Mouse (Mus musculus) hindbrain, embryonic 11.5 days (tissue): ENCODE measurements around the gene Rsc1a1. TPM values are rescaled to one million over a fixed set of nuclear protein-coding genes. Genes with fewer than 3 reads are reported as not detected.

Experiments
- ATAC-seq: fragments of 200-750 bp; cut with Nextera tagmentation; 2 replicates; pipeline ENCODE4 v1.8.0; 2017; ENCODE audit warnings: mild to moderate bottlenecking, moderate TSS enrichment, moderate library complexity; ENCODE audit not compliant: low FRiP score
- DNase-seq: peaks from one replicate; pipeline ENCODE4 v3.0.0-alpha.2; 2015; ENCODE audit warnings: low spot score
- H3K27ac ChIP-seq: fragments of 300-500 bp; sonication (generic); 2 replicates; pipeline ENCODE4 v1.5.1; 2014; ENCODE audit warnings: mild to moderate bottlenecking, low read depth, low read length
- H3K27me3 ChIP-seq: fragments of 300-500 bp; sonication (generic); 2 replicates; pipeline ENCODE4 v1.6.1; 2014; ENCODE audit warnings: mild to moderate bottlenecking, low read length, moderate library complexity, mixed read lengths; ENCODE audit not compliant: control insufficient read depth, insufficient read depth
- H3K36me3 ChIP-seq: fragments of 300-500 bp; sonication (generic); 2 replicates; pipeline ENCODE4 v1.6.1; 2014; ENCODE audit warnings: mild to moderate bottlenecking, low read length, moderate library complexity, mixed read lengths; ENCODE audit not compliant: control insufficient read depth, insufficient read depth
- H3K4me1 ChIP-seq: fragments of 300-500 bp; sonication (generic); replicated peaks from 2 replicates; pipeline ENCODE4 v1.6.1; 2014; ENCODE audit warnings: low read length, mixed read lengths; ENCODE audit not compliant: control insufficient read depth, insufficient read depth
- H3K4me2 ChIP-seq: fragments of 300-500 bp; sonication (generic); replicated peaks from 2 replicates; pipeline ENCODE4 v1.6.1; 2014; ENCODE audit warnings: mild to moderate bottlenecking, low read depth, low read length
- H3K4me3 ChIP-seq: fragments of 300-500 bp; sonication (generic); 2 replicates; pipeline ENCODE4 v1.5.1; 2014; ENCODE audit warnings: low read depth, low read length
- H3K9ac ChIP-seq: fragments of 300-500 bp; sonication (generic); 2 replicates; pipeline ENCODE4 v1.6.1; 2014; ENCODE audit warnings: low read depth, low read length
- H3K9me3 ChIP-seq: fragments of 300-500 bp; sonication (generic); 2 replicates; pipeline ENCODE4 v1.6.1; 2016; ENCODE audit warnings: low read length; ENCODE audit not compliant: control insufficient read depth
- WGBS: fragments of 180-500 bp; shearing (Covaris S2); extraction: QIAGEN DNeasy Blood & Tissue Kit; methylation state at CpG from one replicate; pipeline ENCODE4 v1.1.7; 2014; 5-methylcytosine and 5-hydroxymethylcytosine counted together
- polyA plus RNA-seq: library from polyadenylated mRNA; unstranded; fragments of >200 nt; fragmentation: Nextera tagmentation; extraction: Ambion mirVana; gene quantifications from 2 replicates; pipeline ENCODE4 v1.2.1, GENCODE M21; 2014

Rsc1a1 gene
- polyA plus RNA-seq, 1 experiment from 2014 or later = 1.9 TPM

GRCm38 (mm10) chr4:141682706-141683230 lies 2.6 kb downstream of the Rsc1a1 start:
- 0 out of 2 replicates have a peak, but pooled peaks cover 4% of the 10 kb centered on the region for H3K36me3 ChIP-seq
- WGBS = 64% methylated on average over 12 of the region's 12 CpGs
- no peak overlapping the region for H3K9ac ChIP-seq
- DNase-seq (no peak), ATAC-seq (no peak)
- H3K27ac ChIP-seq = no peak overlapping the region; the same call in 1 of the 2 replicates
- H3K4me1 ChIP-seq = no peaks in the 10 kb centered on the region
- H3K9me3 ChIP-seq = no peaks in the 10 kb centered on the region
- no peak overlapping the region for H3K4me2 ChIP-seq
- no peaks in the 10 kb centered on the region for H3K27me3 ChIP-seq
- no peak overlapping the region for H3K4me3 ChIP-seq

GRCm38 (mm10) chr4:141681767-141682166 lies 3.6 kb downstream of the Rsc1a1 start:
- Histone ChIP-seq H3K4me3 (no peak overlapping the region), H3K4me2 (no peak overlapping the region), H3K27ac (no peak overlapping the region), H3K4me1 (no peaks in the 10 kb centered on the region), H3K36me3 (0 out of 2 replicates have a peak, but pooled peaks cover 4% of the 10 kb centered on the region), H3K9me3 (no peaks in the 10 kb centered on the region), H3K9ac (no peak overlapping the region), H3K27me3 (no peaks in the 10 kb centered on the region)
- 66% methylated on average over 7 of the region's 7 CpGs for WGBS
- ATAC-seq = no peak
- no peak for DNase-seq

GRCm38 (mm10) chr4:141680892-141681291 lies 4.5 kb downstream of the Rsc1a1 start:
- H3K4me3 ChIP-seq = no peak overlapping the region
- no peak overlapping the region for H3K9ac ChIP-seq
- 0 out of 2 replicates have a peak, but pooled peaks cover 4% of the 10 kb centered on the region for H3K36me3 ChIP-seq
- no peak overlapping the region for H3K4me2 ChIP-seq
- 68% methylated on average over 12 of the region's 12 CpGs for WGBS
- no peak overlapping the region for H3K27ac ChIP-seq
- H3K9me3 ChIP-seq = no peaks in the 10 kb centered on the region
- H3K27me3 ChIP-seq = no peaks in the 10 kb centered on the region
- H3K4me1 ChIP-seq = no peaks in the 10 kb centered on the region
- ATAC-seq (no peak), DNase-seq (no peak)

- no peaks in the 10 kb centered on the region for H3K27me3 ChIP-seq
- no peak overlapping the region for H3K4me3 ChIP-seq
- H3K4me2 ChIP-seq = no peak overlapping the region
- no peaks in the 10 kb centered on the region for H3K9me3 ChIP-seq
- H3K9ac ChIP-seq = no peak overlapping the region
- no peaks in the 10 kb centered on the region for H3K4me1 ChIP-seq
- ATAC-seq = no peak
- no peak overlapping the region for H3K27ac ChIP-seq
- 0 out of 2 replicates have a peak, but pooled peaks cover 1% of the 10 kb centered on the region for H3K36me3 ChIP-seq
- 90% methylated on average over 2 of the region's 2 CpGs for WGBS
- no peak for DNase-seq
Measured at GRCm38 (mm10) chr4:141679016-141679415, 6.4 kb downstream of the Rsc1a1 start.

- Histone ChIP-seq H3K36me3 (no peaks in the 10 kb centered on the region), H3K9ac (no peak overlapping the region), H3K27me3 (no peaks in the 10 kb centered on the region), H3K4me3 (no peak overlapping the region), H3K4me2 (no peak overlapping the region), H3K9me3 (no peaks in the 10 kb centered on the region), H3K27ac (no peak overlapping the region), H3K4me1 (no peaks in the 10 kb centered on the region)
- no peak for ATAC-seq
- DNase-seq = no peak
- 87% methylated on average over 5 of the region's 5 CpGs for WGBS
Measured at GRCm38 (mm10) chr4:141676462-141676979, 8.9 kb downstream of the Rsc1a1 start.

- H3K27me3 ChIP-seq = no peaks in the 10 kb centered on the region
- DNase-seq = no peak
- H3K4me3 ChIP-seq = no peak overlapping the region
- H3K27ac ChIP-seq = no peak overlapping the region
- no peaks in the 10 kb centered on the region for H3K9me3 ChIP-seq
- WGBS = 76% methylated on average over 13 of the region's 13 CpGs
- no peak for ATAC-seq
- H3K9ac ChIP-seq = no peak overlapping the region
- no peaks in the 10 kb centered on the region for H3K4me1 ChIP-seq
- H3K4me2 ChIP-seq = no peak overlapping the region
- H3K36me3 ChIP-seq = no peaks in the 10 kb centered on the region
Measured at GRCm38 (mm10) chr4:141672325-141672724, 13.1 kb downstream of the Rsc1a1 start.

GRCm38 (mm10) chr4:141671389-141671788 lies 14.0 kb downstream of the Rsc1a1 start:
- no peaks in the 10 kb centered on the region for H3K9me3 ChIP-seq
- DNase-seq (no peak), ATAC-seq (no peak)
- H3K27ac ChIP-seq = no peak overlapping the region
- H3K36me3 ChIP-seq = no peaks in the 10 kb centered on the region
- H3K9ac ChIP-seq = no peak overlapping the region
- WGBS = 87% methylated on average over 4 of the region's 4 CpGs
- H3K4me3 ChIP-seq = no peak overlapping the region
- no peak overlapping the region for H3K4me2 ChIP-seq
- no peaks in the 10 kb centered on the region for H3K4me1 ChIP-seq
- no peaks in the 10 kb centered on the region for H3K27me3 ChIP-seq

- Histone ChIP-seq H3K27me3 (no peaks in the 10 kb centered on the region), H3K4me2 (no peak overlapping the region), H3K36me3 (no peaks in the 10 kb centered on the region), H3K9ac (no peak overlapping the region), H3K9me3 (no peaks in the 10 kb centered on the region), H3K4me1 (no peaks in the 10 kb centered on the region), H3K4me3 (no peak overlapping the region), H3K27ac (no peak overlapping the region)
- ATAC-seq (no peak), DNase-seq (no peak)
- 85% methylated on average over 18 of the region's 18 CpGs for WGBS
Measured at GRCm38 (mm10) chr4:141669898-141670712, 15.3 kb downstream of the Rsc1a1 start.
